Mouse (Mus musculus) stomach, postnatal 0 days (tissue): Measurements from ENCODE around the gene Rbp4. TPM values are rescaled to one million over a fixed set of nuclear protein-coding genes. Genes with fewer than 3 reads are reported as not detected.

Experiments
- ATAC-seq: fragments of 200-750 bp; cut with Nextera tagmentation; 2 replicates; pipeline ENCODE4 v1.8.0; 2017; ENCODE audit not compliant: low FRiP score, low TSS enrichment
- DNase-seq: peaks from one replicate; pipeline ENCODE4 v3.0.0-alpha.2; 2016; ENCODE audit warnings: low spot score
- H3K27ac ChIP-seq: fragments of 300-500 bp; sonication (generic); replicated peaks from 2 replicates; pipeline ENCODE4 v1.5.1; 2014; ENCODE audit warnings: mild to moderate bottlenecking, control low read depth
- H3K27me3 ChIP-seq: fragments of 300-500 bp; sonication (generic); 2 replicates; pipeline ENCODE4 v1.6.1; 2014; ENCODE audit warnings: low read length; ENCODE audit not compliant: control insufficient read depth, insufficient read depth
- H3K36me3 ChIP-seq: fragments of 300-500 bp; sonication (generic); 2 replicates; pipeline ENCODE4 v1.6.1; 2014; ENCODE audit warnings: low read length, mixed read lengths; ENCODE audit not compliant: control insufficient read depth, insufficient read depth
- H3K4me1 ChIP-seq: fragments of 300-500 bp; sonication (generic); replicated peaks from 2 replicates; pipeline ENCODE4 v1.6.1; 2014; ENCODE audit warnings: antibody characterized with exemption; ENCODE audit not compliant: control insufficient read depth, insufficient read depth
- H3K4me2 ChIP-seq: fragments of 300-500 bp; sonication (generic); replicated peaks from 2 replicates; pipeline ENCODE4 v1.6.1; 2014; ENCODE audit warnings: low read depth, mild to moderate bottlenecking, control low read depth, moderate library complexity
- H3K4me3 ChIP-seq: fragments of 300-500 bp; sonication (generic); 2 replicates; pipeline ENCODE4 v1.5.1; 2014; ENCODE audit warnings: low read depth, low read length, control low read depth
- H3K9ac ChIP-seq: fragments of 300-500 bp; sonication (generic); 2 replicates; pipeline ENCODE4 v1.6.1; 2014; ENCODE audit warnings: mild to moderate bottlenecking, low read length, control low read depth, mixed read lengths
- H3K9me3 ChIP-seq: fragments of 300-500 bp; sonication (generic); 2 replicates; pipeline ENCODE4 v1.6.1; 2016; ENCODE audit warnings: low read length; ENCODE audit not compliant: control insufficient read depth
- CTCF ChIP-seq: IDR thresholded peaks from 2 replicates; pipeline ENCODE4 v1.5.1; 2016; ENCODE audit warnings: antibody characterized with exemption, low read depth, mild to moderate bottlenecking, moderate library complexity
- EP300 ChIP-seq: optimal IDR thresholded peaks from 2 replicates; pipeline ENCODE3; 2016; ENCODE audit warnings: antibody characterized with exemption
- WGBS: fragments of 180-500 bp; shearing (Covaris S2); extraction: QIAGEN DNeasy Blood & Tissue Kit; methylation state at CpG from one replicate; pipeline ENCODE4 v1.1.7; 2014; 5-methylcytosine and 5-hydroxymethylcytosine counted together
- polyA plus RNA-seq: library from polyadenylated mRNA; unstranded; fragments of >200 nt; fragmentation: Nextera tagmentation; extraction: Ambion mirVana; gene quantifications from 2 replicates; pipeline ENCODE4 v1.2.1, GENCODE M21; 2015

Rbp4 gene
- polyA plus RNA-seq, 1 experiment from 2014 or later: 21.3 TPM

- H3K4me2 ChIP-seq: peak within 1 kb of the TSS; percentile 46
- TF ChIP-seq EP300: no peak
- TF ChIP-seq CTCF: no peak
- under 1% methylated on average over 75 of the region's 77 CpGs for WGBS
- no peaks in the 10 kb centered on the region for H3K9me3 ChIP-seq
- ATAC-seq (peak; percentile 77), DNase-seq (peak; percentile 70)
- no peak within 1 kb of the TSS for H3K27ac ChIP-seq
- no peaks in the 10 kb centered on the region for H3K4me1 ChIP-seq
- peaks cover 4% of the 10 kb centered on the region; the same call in 1 of the 2 replicates for H3K27me3 ChIP-seq
- H3K9ac ChIP-seq: no peak within 1 kb of the TSS
- H3K4me3 ChIP-seq: peak within 1 kb of the TSS; percentile 30
- H3K36me3 ChIP-seq: no peaks in the 10 kb centered on the region
These were observed 28.0 kb downstream of the Rbp4 start, which contains the start of gene Ffar4 for GRCm38 (mm10) chr19:38096858-38097758. TSS of gene Ffar4 (plus strand) at chr19:38097071.

GRCm38 (mm10) chr19:38096231-38096630, 28.9 kb downstream of the Rbp4 start:
- Histone ChIP-seq H3K4me1 (no peaks in the 10 kb centered on the region), H3K27me3 (peaks cover 4% of the 10 kb centered on the region; the same call in 1 of the 2 replicates), H3K36me3 (no peaks in the 10 kb centered on the region), H3K9ac (no peak overlapping the region), H3K4me3 (no peak overlapping the region), H3K9me3 (no peaks in the 10 kb centered on the region), H3K27ac (no peak overlapping the region), H3K4me2 (no peak overlapping the region)
- WGBS: 35% methylated on average over 4 of the region's 4 CpGs
- ATAC-seq (no peak), DNase-seq (no peak)
- TF ChIP-seq EP300 (no peak), CTCF (no peak)

- DNase-seq: peak; percentile 64
- peak; percentile 77 for ATAC-seq
- Histone ChIP-seq H3K27me3 (no peaks in the 10 kb centered on the region), H3K4me3 (no peak overlapping the region), H3K9ac (no peak overlapping the region), H3K9me3 (no peaks in the 10 kb centered on the region), H3K27ac (no peak overlapping the region), H3K4me2 (no peak overlapping the region), H3K4me1 (no peaks in the 10 kb centered on the region), H3K36me3 (no peaks in the 10 kb centered on the region)
- TF ChIP-seq EP300: no peak
- TF ChIP-seq CTCF: no peak
- 50% methylated on average over 4 of the region's 4 CpGs for WGBS
These were observed 33.5 kb downstream of the Rbp4 start for GRCm38 (mm10) chr19:38091512-38091985.

GRCm38 (mm10) chr19:38089358-38089757, 35.7 kb downstream of the Rbp4 start:
- TF ChIP-seq CTCF (no peak), EP300 (no peak)
- DNase-seq (no peak), ATAC-seq (no peak)
- no peaks in the 10 kb centered on the region for H3K9me3 ChIP-seq
- no peak overlapping the region for H3K4me2 ChIP-seq
- no peaks in the 10 kb centered on the region for H3K4me1 ChIP-seq
- WGBS: 67% methylated on average over 8 of the region's 8 CpGs
- H3K4me3 ChIP-seq: no peak overlapping the region
- H3K27me3 ChIP-seq: no peaks in the 10 kb centered on the region
- H3K9ac ChIP-seq: no peak overlapping the region
- no peaks in the 10 kb centered on the region for H3K36me3 ChIP-seq
- no peak overlapping the region for H3K27ac ChIP-seq

- no peaks in the 10 kb centered on the region for H3K4me1 ChIP-seq
- WGBS: 39% methylated on average over 11 of the region's 11 CpGs
- no peak overlapping the region for H3K4me2 ChIP-seq
- TF ChIP-seq EP300 (no peak), CTCF (peak; percentile 80)
- no peaks in the 10 kb centered on the region for H3K27me3 ChIP-seq
- DNase-seq: peak; percentile 71
- H3K27ac ChIP-seq: no peak overlapping the region
- no peak overlapping the region for H3K4me3 ChIP-seq
- H3K9ac ChIP-seq: no peak overlapping the region; the same call in 1 of the 2 replicates
- H3K9me3 ChIP-seq: no peaks in the 10 kb centered on the region
- ATAC-seq: peak; percentile 72
- no peaks in the 10 kb centered on the region for H3K36me3 ChIP-seq
These were observed 38.0 kb downstream of the Rbp4 start for GRCm38 (mm10) chr19:38086948-38087551.
